Comparison of ENCODE assay signal across 12 mouse cellular contexts in genomic region chr11:120500357-120500756, GRCm38 (mm10). TPM values are rescaled to one million over a fixed set of nuclear protein-coding genes. Genes with fewer than 3 reads are reported as not detected.
DNase-seq lines count a peak whose midpoint lies in the region; TF ChIP-seq lines count a peak whose summit lies in the region.
"Had no signal": no experiment of that assay in that cellular context is flagged by ENCODE, and none has a peak within 500 bp of the region (broad histone marks: within the 10 kb centered on the region; RNA-seq: fewer than 3 reads in every experiment).

No protein-coding gene starts in this region.

- no peaks in the 10 kb centered on the region for H3K9me3 ChIP-seq in MEL (replicated peaks; ENCODE audit: insufficient read depth, low read length)
- H3K9me3 ChIP-seq in embryonic facial prominence, embryonic 10.5 days, result no peaks in the 10 kb centered on the region
- H3K9me3 ChIP-seq: heart, embryonic 15.5 days; neural tube, embryonic 12.5 days had no signal

- no peak overlapping the region for H3K4me3 ChIP-seq in MEL (ENCODE audit: control insufficient read depth in 1 of 2, insufficient read depth in 1 of 2, low read depth in 2 of 2, low read length in 2 of 2)
- no peak overlapping the region for H3K4me3 ChIP-seq in embryonic facial prominence, embryonic 10.5 days
- H3K4me3 ChIP-seq: heart, embryonic 15.5 days; neural tube, embryonic 12.5 days had no signal

- no peak for TF ChIP-seq RAD21 in MEL (IDR thresholded peaks at IDR 0.05; ENCODE audit: low read depth, low read length)

- TF ChIP-seq CTCF in MEL (IDR thresholded peaks at IDR 0.05 in 2 of 3, conservative IDR thresholded peaks at IDR 0.05 in 1 of 3; ENCODE audit: control insufficient read depth in 1 of 3, insufficient read depth in 1 of 3, low read depth in 2 of 3, low read length in 3 of 3, poor library complexity in 1 of 3, severe bottlenecking in 1 of 3), result no peak

- H3K4me1 ChIP-seq in MEL (ENCODE audit: control insufficient read depth in 1 of 2, insufficient read depth in 2 of 2, low read length in 2 of 2), result no peaks in the 10 kb centered on the region
- H3K4me1 ChIP-seq in embryonic facial prominence, embryonic 10.5 days, result peaks cover 6% of the 10 kb centered on the region; the same call in 1 of the 2 replicates
- H3K4me1 ChIP-seq: neural tube, embryonic 12.5 days had no signal

- no peak overlapping the region for H3K27ac ChIP-seq in MEL (ENCODE audit: control insufficient read depth, low read depth, low read length)
- H3K27ac ChIP-seq in embryonic facial prominence, embryonic 10.5 days (replicated peaks), result no peak overlapping the region
- H3K27ac ChIP-seq: heart, embryonic 15.5 days; neural tube, embryonic 12.5 days had no signal

- no peak for TF ChIP-seq POLR2A in MEL (IDR thresholded peaks at IDR 0.05; ENCODE audit: control insufficient read depth in 1 of 2, insufficient read depth in 1 of 2, low read depth in 1 of 2, low read length in 2 of 2, poor library complexity in 1 of 2)

- TF ChIP-seq EP300 in MEL (IDR thresholded peaks at IDR 0.05; ENCODE audit: low read depth in 1 of 2, low read length in 2 of 2), result no peak

- no peak for DNase-seq in MEL (ENCODE audit: low read depth, low spot score)
- DNase-seq in embryonic facial prominence, embryonic 10.5 days (ENCODE audit: low spot score), result peak; percentile 12
- peak; percentile 86 for DNase-seq in kidney, postnatal 10 days
- peak; percentile 68 for DNase-seq in lung, postnatal 14 days
- DNase-seq in embryo, embryonic 9.5 days (ENCODE audit: extremely low spot score), result no peak
- no peak for DNase-seq in spleen, postnatal 36 days (ENCODE audit: low spot score in 2 of 2)
- DNase-seq in spleen, postnatal 10 days (ENCODE audit: low spot score in 2 of 2), result no peak
- DNase-seq in yolk sac, embryonic 10.5 days (ENCODE audit: low spot score), result no peak
- DNase-seq: forebrain, postnatal 0 days; layer of hippocampus, postnatal 36 days had no signal

- 19% methylated on average over 3 of the region's 3 CpGs for WGBS in embryonic facial prominence, embryonic 10.5 days

- H3K9ac ChIP-seq in MEL (ENCODE audit: control insufficient read depth, low read depth, low read length, poor library complexity, severe bottlenecking), result no peak overlapping the region
- H3K9ac ChIP-seq: forebrain, postnatal 0 days; heart, embryonic 15.5 days; neural tube, embryonic 12.5 days had no signal

- H3K27me3 ChIP-seq in MEL (ENCODE audit: control insufficient read depth in 1 of 2, insufficient read depth in 2 of 2, low read length in 2 of 2), result no peaks in the 10 kb centered on the region; a peak in 1 of 4 replicates
- H3K27me3 ChIP-seq in embryonic facial prominence, embryonic 10.5 days (replicated peaks; ENCODE audit: low read depth, poor library complexity, severe bottlenecking), result no peaks in the 10 kb centered on the region
- H3K27me3 ChIP-seq: neural tube, embryonic 12.5 days had no signal

- no peaks in the 10 kb centered on the region for H3K36me3 ChIP-seq in MEL (ENCODE audit: control insufficient read depth in 1 of 2, insufficient read depth in 2 of 2, low read length in 2 of 2)
- peaks cover 46% of the 10 kb centered on the region for H3K36me3 ChIP-seq in embryonic facial prominence, embryonic 10.5 days (replicated peaks)

- H3K79me2 ChIP-seq in MEL (ENCODE audit: control insufficient read depth, insufficient read depth, low read length, poor library complexity), result no peaks in the 10 kb centered on the region

TF ChIP-seq in MEL, 35 proteins besides CTCF, POLR2A, EP300 and RAD21:
- TF ChIP-seq NELFE (IDR thresholded peaks at IDR 0.05; ENCODE audit: low read depth, low read length), result no peak
- TF ChIP-seq POLR2AphosphoS2 (IDR thresholded peaks at IDR 0.05; ENCODE audit: low read length), result peak; percentile 70; the same call in 1 of the 2 replicates
- TF ChIP-seq HCFC1 (IDR thresholded peaks at IDR 0.05; ENCODE audit: low read depth, low read length), result no peak
- peak; percentile 33 for TF ChIP-seq TAL1 (IDR thresholded peaks at IDR 0.05; ENCODE audit: low read length)
- 0 out of 2 replicates have a peak, but pooled peaks have one; percentile 21 for TF ChIP-seq TCF12 (IDR thresholded peaks at IDR 0.05; ENCODE audit: low read depth, low read length)
- TF ChIP-seq GATA1 (IDR thresholded peaks at IDR 0.05; ENCODE audit: low read depth, low read length), result peak; percentile 29; the same call in 1 of the 2 replicates
- TF ChIP-seq ZMIZ1 (IDR thresholded peaks at IDR 0.05; ENCODE audit: low read depth, low read length), result 0 out of 2 replicates have a peak, but pooled peaks have one; percentile 44
- TF ChIP-seq RCOR1 (IDR thresholded peaks at IDR 0.05; ENCODE audit: low read depth, low read length), result peak; percentile 78
TF ChIP-seq in MEL: peak in this region for 6.

RNA-seq across cellular contexts. Expression of gene Slc25a10, which starts 8.7 kb away (rescaled TPM):
- 40.4 and 52.0 TPM in 2 replicates for total RNA-seq in MEL (2012; rRNA removed)
- 10 to 100 TPM in 1 of 2 experiments, not detected in 1; 53.6 TPM for polyA plus RNA-seq in MEL (2012; ENCODE audit: insufficient read depth in 1 of 2, insufficient read length in 2 of 2, low read depth in 1 of 2, low replicate concordance in 2 of 2, missing spikeins in 1 of 2)
- 68.6 and 69.4 TPM in 2 replicates for polyA plus RNA-seq in embryonic facial prominence, embryonic 10.5 days (2016; fragmentation: Nextera tagmentation; extraction: Ambion mirVana)

RNA-seq across cellular contexts. Expression of gene Mrpl12, which starts 15.9 kb away (rescaled TPM):
- total RNA-seq in MEL (2012; rRNA removed), result 401 and 457 TPM in 2 replicates
- 100 to 1,000 TPM; 374 to 461 TPM for polyA plus RNA-seq in MEL (2012; ENCODE audit: insufficient read depth in 1 of 2, insufficient read length in 2 of 2, low read depth in 1 of 2, low replicate concordance in 2 of 2, missing spikeins in 1 of 2)
- polyA plus RNA-seq in embryonic facial prominence, embryonic 10.5 days (2016; fragmentation: Nextera tagmentation; extraction: Ambion mirVana), result 206 and 216 TPM in 2 replicates

RNA-seq across cellular contexts. Expression of gene Gcgr, which starts 30.1 kb away (rescaled TPM):
- not detected in 2 replicates for total RNA-seq in MEL (2012; rRNA removed)
- polyA plus RNA-seq in MEL (2012; ENCODE audit: insufficient read depth in 1 of 2, insufficient read length in 2 of 2, low read depth in 1 of 2, low replicate concordance in 2 of 2, missing spikeins in 1 of 2), result not detected
- 0.33 and 0.62 TPM in 2 replicates for polyA plus RNA-seq in embryonic facial prominence, embryonic 10.5 days (2016; fragmentation: Nextera tagmentation; extraction: Ambion mirVana)
- total RNA-seq: forebrain, postnatal 0 days had no signal

RNA-seq across cellular contexts. Expression of gene Arl16, which starts 33.0 kb away (rescaled TPM):
- total RNA-seq in MEL (2012; rRNA removed), result 19.8 and 20.8 TPM in 2 replicates
- polyA plus RNA-seq in MEL (2012; ENCODE audit: insufficient read depth in 1 of 2, insufficient read length in 2 of 2, low read depth in 1 of 2, low replicate concordance in 2 of 2, missing spikeins in 1 of 2), result 10 to 100 TPM in 1 of 2 experiments, not detected in 1; 20.0 TPM
- 55.9 and 66.9 TPM in 2 replicates for polyA plus RNA-seq in embryonic facial prominence, embryonic 10.5 days (2016; fragmentation: Nextera tagmentation; extraction: Ambion mirVana)

RNA-seq across cellular contexts. Expression of gene Ccdc137, which starts 42.4 kb away (rescaled TPM):
- 66.1 and 104 TPM in 2 replicates for total RNA-seq in MEL (2012; rRNA removed)
- 100 to 1,000 TPM in 1 of 2 experiments, not detected in 1; 116 TPM for polyA plus RNA-seq in MEL (2012; ENCODE audit: insufficient read depth in 1 of 2, insufficient read length in 2 of 2, low read depth in 1 of 2, low replicate concordance in 2 of 2, missing spikeins in 1 of 2)
- 49.6 and 50.7 TPM in 2 replicates for polyA plus RNA-seq in embryonic facial prominence, embryonic 10.5 days (2016; fragmentation: Nextera tagmentation; extraction: Ambion mirVana)

Comparison
In these comparisons a context has a peak if more than half of its experiments do, and no peak if none do; other contexts are left out.
1. DNase-seq: peak in embryonic facial prominence, embryonic 10.5 days (single experiment), kidney, postnatal 10 days (single experiment) and lung, postnatal 14 days (single experiment); none in MEL (single experiment), embryo, embryonic 9.5 days (single experiment), spleen, postnatal 36 days (0 of 2), spleen, postnatal 10 days (0 of 2) and yolk sac, embryonic 10.5 days (single experiment).